Mouse (Mus musculus): Measurements from ENCODE around the gene Bbs4. TPM values are rescaled to one million over a fixed set of nuclear protein-coding genes. Genes with fewer than 3 reads are reported as not detected.
"Not testable (repeated sequence)": the region's sequence is repeated elsewhere in the genome, so short reads cannot be mapped to it uniquely, and the experiment has no call there.

Gene Bbs4
- 1 to 10 TPM; 5.1 to 6.7 TPM for total RNA-seq (2021)
- long read RNA-seq, experiment 1, transcript Bbs4-201 (16 exons, 2,518 nt), result major isoform, 12 of 15 reads
- long read RNA-seq, experiment 1, partial matches to known transcripts, result 0 of 15 reads
- long read RNA-seq, experiment 1, other reads (novel, unspliced or antisense), result 3 of 15 reads
- long read RNA-seq, experiment 2, transcript Bbs4-201 (16 exons, 2,518 nt), result major isoform, 14 of 18 reads
- long read RNA-seq, experiment 2, partial matches to known transcripts, result 1 of 18 reads
- long read RNA-seq, experiment 2, other reads (novel, unspliced or antisense), result 3 of 18 reads

GRCm38 (mm10) chr9:59353253-59353639 lies at the start of gene Bbs4:
Gene Bbs4, minus strand, starts transcription at chr9:59353508.
- DNase-seq (ENCODE audit: low spot score in 2 of 2), result peak; percentile 80 to 93

DNA sequence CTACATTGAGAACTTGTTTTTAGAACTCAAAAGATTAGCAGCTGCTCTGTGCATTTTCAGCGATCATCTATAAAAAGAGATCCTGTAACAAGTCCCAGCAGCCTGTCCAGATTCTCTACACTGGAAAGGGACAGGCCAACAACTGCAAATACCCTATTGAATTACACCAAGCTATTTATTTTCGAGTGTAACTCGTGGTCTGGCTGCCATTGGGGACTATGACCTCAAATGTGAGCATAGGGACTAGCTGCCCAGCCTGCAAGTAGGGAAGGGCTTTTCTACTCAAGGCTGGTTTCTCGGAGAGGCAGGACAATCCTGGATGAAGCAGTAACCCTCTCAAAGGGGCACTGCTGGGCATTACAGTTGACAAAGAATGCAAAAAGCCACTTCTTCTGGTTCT lies 35.8 kb upstream of the Bbs4 start:
- DNase-seq (ENCODE audit: low spot score in 2 of 2), result no peak

DNA sequence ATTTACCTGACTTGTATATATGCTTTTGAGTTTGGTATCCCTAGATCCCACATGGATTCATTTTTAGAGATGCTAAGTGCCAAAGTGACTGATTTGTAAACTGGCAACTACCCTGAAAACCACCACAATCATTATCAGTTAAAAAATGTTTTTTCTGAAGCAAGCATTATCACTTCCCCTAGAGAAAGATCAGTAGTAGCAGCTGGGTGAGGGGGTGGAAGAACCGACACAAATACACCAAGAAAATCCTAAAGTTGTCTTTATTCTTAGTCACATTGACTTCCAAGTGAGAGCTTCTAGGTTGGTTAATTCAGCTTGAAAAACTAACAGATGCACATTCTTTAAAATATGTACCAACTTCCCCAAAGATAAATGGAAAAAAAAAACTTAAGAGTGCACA lies 35.0 kb upstream of the Bbs4 start:
- no peak for DNase-seq (ENCODE audit: low spot score in 2 of 2)

GRCm38 (mm10) chr9:59387461-59387860 lies 34.2 kb upstream of the Bbs4 start:
- no peak for DNase-seq (ENCODE audit: low spot score in 2 of 2)

DNA sequence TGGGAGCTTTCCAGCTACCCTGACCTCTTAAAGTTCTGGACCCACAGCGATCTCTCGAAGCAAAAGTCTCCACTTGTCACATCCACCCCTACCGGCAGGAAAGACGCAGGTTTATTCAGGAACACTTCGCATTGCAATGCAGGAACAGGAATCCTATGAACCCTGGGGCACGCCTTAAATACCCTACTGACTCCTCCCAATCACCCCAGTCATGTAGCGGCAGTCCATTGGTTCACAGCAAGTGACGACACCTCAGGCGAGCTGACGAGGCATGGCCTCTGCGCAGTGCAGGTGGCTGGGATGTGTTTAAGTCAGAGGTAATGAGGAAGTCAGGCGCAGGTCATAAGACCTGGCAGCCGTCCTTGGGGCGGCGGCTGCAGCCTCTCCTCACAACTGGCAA lies 22.3 kb upstream of the Bbs4 start:
- DNase-seq (ENCODE audit: low spot score in 2 of 2), result no peak

DNA sequence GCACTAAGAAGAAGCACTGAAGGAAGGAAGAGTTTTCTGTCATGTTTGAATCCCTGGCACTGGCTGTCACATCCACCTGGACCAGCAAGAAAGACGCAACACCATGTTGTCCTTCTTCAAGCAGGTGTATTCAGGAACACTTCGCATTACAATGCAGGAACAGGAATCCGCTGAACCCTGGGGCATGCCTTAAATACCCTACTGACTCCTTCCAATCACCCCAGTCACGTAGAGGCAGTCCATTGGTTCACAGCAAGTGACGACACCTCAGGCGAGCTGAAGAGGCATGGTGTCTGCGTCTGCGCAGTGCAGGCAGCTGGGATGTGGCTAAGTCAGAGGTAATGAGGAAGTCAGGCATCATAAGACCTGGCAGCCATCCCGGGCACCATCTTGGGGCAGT lies 16.3 kb upstream of the Bbs4 start:
- DNase-seq (ENCODE audit: low spot score in 2 of 2), result no peak

GRCm38 (mm10) chr9:59369220-59369619 lies 15.9 kb upstream of the Bbs4 start:
- no peak for DNase-seq (ENCODE audit: low spot score in 2 of 2)

DNA sequence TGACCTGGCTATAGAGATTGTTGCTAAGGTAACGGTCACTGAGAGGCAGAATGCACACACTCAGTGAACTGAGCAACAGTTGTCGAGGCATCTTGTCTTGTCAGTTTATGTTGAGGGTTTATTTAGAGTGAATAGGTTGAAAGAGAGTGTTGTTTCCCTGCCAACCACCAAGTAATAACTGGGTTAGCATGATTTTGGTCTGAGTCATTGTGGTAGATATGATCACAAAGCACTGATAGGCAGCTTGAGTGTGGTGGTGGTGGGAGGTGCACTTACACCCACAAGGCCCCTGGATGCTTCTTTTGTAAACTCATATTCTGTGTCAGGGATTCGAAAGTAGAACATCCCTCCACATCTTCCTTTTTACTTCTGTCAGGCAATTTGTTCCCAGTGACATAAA lies 7.2 kb upstream of the Bbs4 start:
- not testable (repeated sequence) for DNase-seq (ENCODE audit: low spot score in 2 of 2)

GRCm38 (mm10) chr9:59358041-59358440 lies 4.7 kb upstream of the Bbs4 start:
- not testable (repeated sequence) for DNase-seq (ENCODE audit: low spot score in 2 of 2)

DNA sequence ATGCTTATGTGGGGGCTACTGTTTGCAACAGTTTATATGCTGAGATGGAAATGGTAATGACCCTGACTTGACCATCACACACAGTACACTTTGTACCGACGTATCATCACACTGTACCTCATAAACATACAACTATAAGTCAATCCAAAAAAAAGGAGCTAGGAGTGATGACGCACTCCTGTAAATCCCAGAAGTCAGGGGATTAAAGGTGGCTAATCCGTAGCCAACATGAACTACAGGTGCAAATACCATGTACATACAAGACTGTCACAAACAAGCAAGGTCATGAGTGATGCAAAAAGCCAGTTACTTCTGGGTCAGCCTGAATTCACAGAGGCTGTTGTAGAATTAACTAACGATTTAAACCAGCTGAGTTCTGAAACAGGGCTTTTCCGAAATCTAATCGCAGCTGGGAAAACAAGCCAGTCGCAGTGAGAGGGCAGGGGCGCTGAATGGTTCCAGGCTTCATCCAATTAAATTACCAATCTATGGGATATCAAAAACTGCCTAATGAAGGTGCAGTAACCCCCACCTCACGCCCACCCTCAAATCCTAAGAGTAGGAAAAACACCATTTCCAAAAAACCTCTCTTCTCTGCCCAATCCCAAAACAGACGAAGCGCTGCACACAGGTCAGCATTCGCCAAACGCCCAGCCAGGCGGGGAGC lies 589 bp downstream of the Bbs4 start:
- DNase-seq (ENCODE audit: low spot score in 2 of 2), result no peak

- no peak for DNase-seq (ENCODE audit: low spot score in 2 of 2)
Measured at GRCm38 (mm10) chr9:59346176-59346575, 7.1 kb downstream of the Bbs4 start.

- DNase-seq (ENCODE audit: low spot score in 2 of 2), result no peak
Measured at GRCm38 (mm10) chr9:59340002-59340401, 13.3 kb downstream of the Bbs4 start.

GRCm38 (mm10) chr9:59339107-59339506 lies 14.2 kb downstream of the Bbs4 start:
- DNase-seq (ENCODE audit: low spot score in 2 of 2), result no peak

- DNase-seq (ENCODE audit: low spot score in 2 of 2), result no peak
Measured at GRCm38 (mm10) chr9:59338411-59338810, 14.9 kb downstream of the Bbs4 start.

DNA sequence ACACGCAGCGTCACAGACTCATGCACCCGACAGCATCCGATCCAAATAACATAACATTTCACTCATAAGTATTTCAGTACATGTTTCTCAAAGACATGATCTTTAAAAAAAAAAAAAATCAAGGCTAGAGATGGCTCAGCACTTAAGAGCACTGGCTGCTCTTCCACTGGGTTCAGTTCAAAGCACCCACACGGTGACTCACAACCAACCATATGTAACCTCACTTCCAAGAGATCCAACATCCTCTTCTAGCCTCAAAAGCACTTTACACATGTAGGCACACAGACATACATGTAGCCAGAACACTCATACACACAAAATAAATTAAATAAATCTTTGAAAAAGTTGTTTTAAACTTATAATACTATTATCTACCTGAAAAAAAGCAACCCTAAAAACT lies 15.4 kb downstream of the Bbs4 start:
- no peak for DNase-seq (ENCODE audit: low spot score in 2 of 2)

DNA sequence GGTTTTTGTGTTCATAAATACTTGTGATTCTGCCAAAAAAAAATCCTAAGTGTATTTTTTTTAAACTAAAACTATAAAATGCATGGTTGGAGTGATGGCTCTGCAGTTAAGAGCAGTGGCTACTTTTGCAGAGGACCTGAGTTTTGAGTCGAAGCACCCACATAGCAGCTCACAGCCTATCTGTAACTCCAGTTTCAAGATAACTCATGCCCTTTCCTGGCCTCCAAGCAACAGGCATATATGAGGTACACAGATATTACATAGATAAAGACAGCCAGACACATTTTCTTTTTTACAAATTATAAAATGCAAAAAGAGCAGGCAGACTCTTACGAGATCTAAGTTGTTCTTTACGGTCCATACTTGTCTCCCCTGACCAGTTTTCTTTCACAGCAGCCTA lies 16.8 kb downstream of the Bbs4 start:
- DNase-seq (ENCODE audit: low spot score in 2 of 2), result no peak

- DNase-seq (ENCODE audit: low spot score in 2 of 2), result no peak
Measured at GRCm38 (mm10) chr9:59330055-59330454, 23.3 kb downstream of the Bbs4 start.

- DNase-seq (ENCODE audit: low spot score in 2 of 2), result no peak
Measured at GRCm38 (mm10) chr9:59324351-59324750, 29.0 kb downstream of the Bbs4 start.

- DNase-seq (ENCODE audit: low spot score in 2 of 2), result no peak
Measured at GRCm38 (mm10) chr9:59316206-59316605, 37.1 kb downstream of the Bbs4 start.

DNA sequence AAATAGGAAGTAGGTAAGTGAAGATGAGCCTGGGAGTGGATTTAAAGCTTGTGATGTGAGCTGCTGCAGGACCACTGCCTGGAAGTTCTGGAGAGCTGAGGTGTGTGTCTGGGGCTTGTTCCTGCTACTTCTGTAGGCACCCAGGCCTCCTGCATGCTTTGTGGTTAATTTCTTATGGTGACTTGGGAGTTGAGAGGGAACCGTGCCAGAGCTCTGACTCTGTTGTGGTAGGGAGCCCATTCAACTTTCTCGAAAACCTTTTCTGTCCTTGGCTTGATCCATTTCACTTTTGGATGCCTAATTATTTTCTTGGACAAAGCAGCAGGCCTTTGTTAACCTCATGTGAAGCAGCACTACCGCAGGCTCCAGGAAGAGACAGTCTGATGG lies 42.0 kb downstream of the Bbs4 start:
- peak in 1 of 2 experiments; percentile 17 for DNase-seq (ENCODE audit: low spot score in 2 of 2)

- DNase-seq (ENCODE audit: low spot score in 2 of 2), result no peak
Measured at GRCm38 (mm10) chr9:59310582-59311283, 42.6 kb downstream of the Bbs4 start.

- no peak for DNase-seq (ENCODE audit: low spot score in 2 of 2)
Measured at GRCm38 (mm10) chr9:59307890-59308289, 45.4 kb downstream of the Bbs4 start.

Measured in gastrocnemius, postnatal 4 days (tissue).